Mouse (Mus musculus) heart, adult 2 months (tissue): ENCODE results near the gene Chchd10. TPM values are rescaled to one million over a fixed set of nuclear protein-coding genes. Genes with fewer than 3 reads are reported as not detected.
"Not testable (repeated sequence)": the region's sequence is repeated elsewhere in the genome, so short reads cannot be mapped to it uniquely, and the experiment has no call there.

Experiments used
- DNase-seq, 2 experiments: peaks; one replicate each; pipeline ENCODE4 v3.0.0; 2021
- H3K27ac ChIP-seq: fragments of 200-600 bp; 2 replicates; pipeline ENCODE4 v1.8.1; 2022
- H3K27me3 ChIP-seq: fragments of 200-500 bp; 2 replicates; pipeline ENCODE4 v1.6.1; 2012; ENCODE audit warnings: mild to moderate bottlenecking, low read length, inconsistent platforms, mixed read lengths; ENCODE audit not compliant: control insufficient read depth, insufficient read depth
- H3K36me3 ChIP-seq: fragments of 200-500 bp; 2 replicates; pipeline ENCODE4 v1.6.1; 2012; ENCODE audit warnings: low read length, inconsistent platforms; ENCODE audit not compliant: control insufficient read depth, insufficient read depth
- H3K4me1 ChIP-seq: fragments of 200-500 bp; 2 replicates; pipeline ENCODE4 v1.6.1; 2011; ENCODE audit warnings: low read length; ENCODE audit not compliant: control insufficient read depth, insufficient read depth
- H3K4me3 ChIP-seq: fragments of 200-600 bp; 2 replicates; pipeline ENCODE4 v1.8.1; 2022
- H3K79me2 ChIP-seq: fragments of 200-500 bp; replicated peaks from 2 replicates; pipeline ENCODE4 v1.6.1; 2012; ENCODE audit warnings: mild to moderate bottlenecking, inconsistent platforms, low read length, moderate library complexity, mixed read lengths; ENCODE audit not compliant: control insufficient read depth, insufficient read depth
- H3K9ac ChIP-seq: fragments of 200-500 bp; 2 replicates; pipeline ENCODE4 v1.6.1; 2012; ENCODE audit warnings: low read depth, mild to moderate bottlenecking, control low read depth, inconsistent platforms, low read length, mixed read lengths
- CTCF ChIP-seq: fragments of 200-600 bp; IDR thresholded peaks from 2 replicates; pipeline ENCODE4 v1.8.1; 2022; ENCODE audit warnings: antibody characterized with exemption, mild to moderate bottlenecking, moderate library complexity
- EP300 ChIP-seq: fragments of 200-500 bp; IDR thresholded peaks from 2 replicates; pipeline ENCODE4 v1.6.1; 2011; ENCODE audit warnings: low read depth, low read length, control low read depth; ENCODE audit not compliant: insufficient read depth
- POLR2A ChIP-seq: fragments of 200-500 bp; IDR thresholded peaks from 2 replicates; pipeline ENCODE4 v1.6.1; 2011; ENCODE audit warnings: mild to moderate bottlenecking, low read depth, low read length, control low read depth; ENCODE audit not compliant: insufficient read depth
- WGBS: fragments of 180-500 bp; shearing (Covaris S2); methylation state at CpG from one replicate; pipeline ENCODE4 v1.1.7; 2018; 5-methylcytosine and 5-hydroxymethylcytosine counted together
- intact Hi-C: fragments of 180-260 bp; cut with DNase I; formaldehyde crosslinking; loops from one replicate; pipeline ENCODE4 v1.15.1; 2025
- long read RNA-seq: library from polyadenylated mRNA; stranded (forward); transcript quantifications from one replicate; pipeline ENCODE4 v2.0.0, GENCODE M21; 2021
- polyA plus RNA-seq: library from polyadenylated mRNA; depleted of rRNA; stranded (reverse); fragments of >200 nt; gene quantifications from 2 replicates; pipeline ENCODE4 v1.2.3, GENCODE M21; 2012; rRNA removed
- total RNA-seq, 2 experiments: library from RNA; stranded (reverse); gene quantifications; 2 replicates each; pipeline ENCODE4 v1.2.3; 2021

Chchd10 gene
- 1,000 to 10,000 TPM; 1,811 to 2,042 TPM for total RNA-seq
- polyA plus RNA-seq: 1,155 and 2,061 TPM in 2 replicates
- long read RNA-seq, transcript Chchd10-201 (4 exons, 939 nt): major isoform, 1,209 of 1,250 reads
- long read RNA-seq, partial matches to known transcripts: 28 of 1,250 reads
- long read RNA-seq, other reads (novel, unspliced or antisense): 9 of 1,250 reads

DNA sequence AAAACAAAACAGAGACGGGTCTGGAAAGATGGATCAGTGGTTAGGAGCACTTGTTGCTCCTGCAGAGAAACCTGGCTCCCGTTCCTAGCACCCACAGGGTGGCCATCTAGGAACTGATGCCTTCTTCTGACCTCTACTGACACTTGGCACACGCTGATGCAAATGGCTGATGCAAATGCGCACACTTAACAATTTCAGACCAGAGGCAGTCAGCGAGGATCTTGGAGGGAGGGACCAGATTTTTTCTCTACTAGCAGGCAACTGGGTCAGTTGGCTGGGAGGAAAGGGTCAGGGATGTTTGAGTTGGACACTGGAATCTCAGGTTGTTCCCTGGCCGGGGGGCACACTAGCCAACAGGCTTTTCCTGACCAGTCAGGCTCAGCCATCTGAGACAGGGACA lies at the start of gene Chchd10:
Gene Chchd10, plus strand, starts transcription at position 240 of the 400 bp plus-strand sequence.
- TF ChIP-seq CTCF (no peak), POLR2A (no peak), EP300 (no peak)
- WGBS: 61% methylated on average over 6 of the region's 6 CpGs
- peak within 1 kb of the TSS; percentile 95 for H3K9ac ChIP-seq

GRCm38 (mm10) chr10:75883232-75883552 lies 49.7 kb upstream of the Chchd10 start:
- Histone ChIP-seq H3K36me3 (no peaks in the 10 kb centered on the region), H3K79me2 (no peaks in the 10 kb centered on the region), H3K27ac (no peak overlapping the region), H3K9ac (no peak overlapping the region), H3K4me1 (no peaks in the 10 kb centered on the region), H3K4me3 (no peak overlapping the region), H3K27me3 (no peaks in the 10 kb centered on the region)
- intact Hi-C loops: loop anchor here (1.0 kb wide), 1 partner anchor 68 kb away; no protein-coding TSS in a partner anchor
- peak; percentile 64 for TF ChIP-seq CTCF
- TF ChIP-seq EP300: no peak
- TF ChIP-seq POLR2A: no peak
- 1% methylated on average over 10 of the region's 10 CpGs for WGBS
- peak; percentile 79 for DNase-seq

More for the DNA sequence above, at the start of gene Chchd10:
- Histone ChIP-seq H3K27me3 (no peaks in the 10 kb centered on the region), H3K36me3 (no peaks in the 10 kb centered on the region), H3K79me2 (no peaks in the 10 kb centered on the region), H3K4me3 (peak within 1 kb of the TSS; percentile 82), H3K4me1 (peaks cover 12% of the 10 kb centered on the region), H3K27ac (peak within 1 kb of the TSS; percentile 78)
- intact Hi-C loops: no loop called here
- no peak for DNase-seq

DNA sequence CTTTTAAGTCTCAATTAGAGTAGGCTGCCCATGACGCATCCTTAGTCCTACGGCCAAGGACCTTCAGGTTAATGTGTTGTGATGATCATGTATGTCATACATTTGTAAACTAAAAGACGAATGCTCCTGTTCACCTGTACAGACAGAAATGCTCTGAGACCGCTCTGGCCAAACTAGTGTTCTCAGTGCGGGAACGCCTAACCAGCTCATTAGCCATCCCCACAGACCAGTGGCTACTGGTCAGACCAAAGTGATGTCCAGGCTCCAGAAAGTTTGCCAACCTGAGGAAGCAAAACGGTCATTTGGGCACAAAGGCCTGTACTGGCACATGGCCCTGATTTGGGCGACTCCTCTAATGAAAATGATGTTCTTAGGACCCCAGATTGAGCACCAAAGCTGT lies 48.2 kb upstream of the Chchd10 start:
- Histone ChIP-seq H3K79me2 (no peaks in the 10 kb centered on the region), H3K36me3 (no peaks in the 10 kb centered on the region), H3K27ac (no peak overlapping the region), H3K27me3 (no peaks in the 10 kb centered on the region), H3K4me1 (no peaks in the 10 kb centered on the region), H3K4me3 (no peak overlapping the region), H3K9ac (no peak overlapping the region)
- no peak for DNase-seq
- intact Hi-C loops: no loop called here
- TF ChIP-seq POLR2A (no peak), CTCF (no peak), EP300 (no peak)
- WGBS: 92% methylated on average over 8 of the region's 8 CpGs

GRCm38 (mm10) chr10:75887504-75887903 lies 45.4 kb upstream of the Chchd10 start:
- DNase-seq, H3K36me3 ChIP-seq, H3K27me3 ChIP-seq, H3K4me3 ChIP-seq, intact Hi-C loops, H3K9ac ChIP-seq, H3K27ac ChIP-seq, H3K79me2 ChIP-seq, H3K4me1 ChIP-seq: not testable (repeated sequence)
- 79% methylated on average over 5 of the region's 5 CpGs for WGBS

- H3K79me2 ChIP-seq: no peaks in the 10 kb centered on the region
- H3K9ac ChIP-seq: no peak overlapping the region
- H3K36me3 ChIP-seq: no peaks in the 10 kb centered on the region
- H3K27me3 ChIP-seq: no peaks in the 10 kb centered on the region
- intact Hi-C loops: loop anchor here (10.0 kb wide), 1 partner anchor 145 kb away; the partner anchor contains the start of gene Zfp280b
- H3K27ac ChIP-seq: no peak overlapping the region
- no peak for TF ChIP-seq POLR2A
- TF ChIP-seq EP300: no peak
- TF ChIP-seq CTCF: no peak
- 41% methylated on average over 8 of the region's 8 CpGs for WGBS
- no peak for DNase-seq
- H3K4me1 ChIP-seq: peaks cover 2% of the 10 kb centered on the region; the same call in 1 of the 2 replicates
- H3K4me3 ChIP-seq: no peak overlapping the region
Observed at GRCm38 (mm10) chr10:75889406-75890153, 43.4 kb upstream of the Chchd10 start.

- Histone ChIP-seq H3K36me3 (no peaks in the 10 kb centered on the region), H3K4me3 (peak within 1 kb of the TSS; percentile 48), H3K27ac (no peak within 1 kb of the TSS), H3K9ac (peak within 1 kb of the TSS; percentile 46; the same call in 1 of the 2 replicates), H3K4me1 (peaks cover 8% of the 10 kb centered on the region), H3K79me2 (no peaks in the 10 kb centered on the region), H3K27me3 (no peaks in the 10 kb centered on the region)
- intact Hi-C loops: loop anchor here (10.0 kb wide), 1 partner anchor 142 kb away; the partner anchor contains the start of gene Zfp280b
- no peak for TF ChIP-seq CTCF
- no peak for TF ChIP-seq EP300
- no peak for TF ChIP-seq POLR2A
- DNase-seq: peak; percentile 85 to 91
- WGBS: 6% methylated on average over 51 of the region's 51 CpGs
Observed at GRCm38 (mm10) chr10:75893089-75893750, 39.7 kb upstream of the Chchd10 start, which contains the start of gene Derl3. Gene Derl3, plus strand, starts transcription at chr10:75893413.
